ENCODE assay signal across 9 mouse cellular contexts in the genomic region with DNA sequence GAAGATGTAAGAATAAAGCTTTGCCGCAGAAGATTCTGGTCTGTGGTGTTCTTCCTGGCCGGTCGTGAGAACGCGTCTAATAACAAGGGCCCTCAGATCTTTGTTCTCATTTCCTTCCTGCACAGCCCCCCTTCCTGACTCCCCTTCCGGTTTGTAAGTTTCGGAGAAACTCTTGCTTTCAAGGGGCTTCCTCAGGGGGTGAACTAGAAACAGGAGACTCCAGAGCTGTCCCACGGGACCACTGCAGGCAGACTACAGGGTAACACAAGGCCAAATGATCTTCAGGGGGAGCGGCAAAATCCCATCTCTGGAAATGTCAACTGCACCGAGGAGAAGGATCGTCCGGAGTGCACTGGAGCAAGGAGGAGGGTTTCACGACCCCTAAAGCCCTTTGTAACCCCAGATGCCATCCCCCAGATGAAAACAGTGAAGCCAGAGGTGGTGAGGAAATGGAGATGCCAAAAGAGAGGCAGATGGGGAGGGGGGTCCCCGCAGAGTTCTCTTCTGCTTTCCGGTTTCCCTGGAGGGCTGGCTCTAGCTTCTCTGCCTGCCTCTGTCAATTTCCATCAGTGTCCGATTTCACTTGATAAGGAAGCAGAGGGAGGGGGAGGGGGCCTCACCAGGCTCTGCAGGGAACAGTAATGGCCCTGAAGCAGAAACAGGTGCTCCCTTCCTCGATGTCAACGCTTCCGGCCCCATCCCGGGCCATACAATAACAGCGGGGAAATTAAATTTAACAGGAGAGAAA. TPM values are rescaled to one million over a fixed set of nuclear protein-coding genes. Genes with fewer than 3 reads are reported as not detected.
A peak's percentile ranks its signal among the peaks of the same experiment; 100 is the strongest.
DNase-seq lines count a peak whose midpoint lies in the region; ATAC-seq and TF ChIP-seq lines count a peak whose summit lies in the region.
"Had no signal": no experiment of that assay in that cellular context is flagged by ENCODE, and none has a peak within 500 bp of the region (broad histone marks: within the 10 kb centered on the region; RNA-seq: fewer than 3 reads in every experiment).

No protein-coding gene starts in this region.

- H3K36me3 ChIP-seq in heart, embryonic 15.5 days, result no peaks in the 10 kb centered on the region
- H3K36me3 ChIP-seq in stomach, postnatal 0 days (ENCODE audit: control insufficient read depth, insufficient read depth, low read length), result no peaks in the 10 kb centered on the region

- no peak for ATAC-seq in heart, embryonic 15.5 days (replicated peaks; ENCODE audit: insufficient number of reproducible peaks, insufficient read depth, low FRiP score, low read depth)
- 0 out of 2 replicates have a peak, but pooled peaks have one; percentile 38 for ATAC-seq in megakaryocyte progenitor cell, adult 5-6 weeks (replicated peaks; ENCODE audit: poor library complexity)
- ATAC-seq in stomach, postnatal 0 days (ENCODE audit: low FRiP score, low TSS enrichment), result peak; percentile 35; the same call in 1 of the 2 replicates

- peak overlapping the region; percentile 29 for H3K4me3 ChIP-seq in heart, embryonic 15.5 days
- no peak overlapping the region for H3K4me3 ChIP-seq in stomach, postnatal 0 days (ENCODE audit: low read depth, low read length)

- whole genome bisulfite sequencing in heart, embryonic 15.5 days, result 61% methylated on average over 21 of the region's 21 CpGs
- 61% methylated on average over 21 of the region's 21 CpGs for WGBS in stomach, postnatal 0 days

- H3K9me3 ChIP-seq in heart, embryonic 15.5 days (replicated peaks), result no peaks in the 10 kb centered on the region
- H3K9me3 ChIP-seq in stomach, postnatal 0 days (ENCODE audit: control insufficient read depth, low read length), result no peaks in the 10 kb centered on the region

- no peak overlapping the region for H3K9ac ChIP-seq in heart, embryonic 15.5 days
- no peak overlapping the region for H3K9ac ChIP-seq in stomach, postnatal 0 days (ENCODE audit: low read length)

- peak; percentile 67 to 70 for DNase-seq in cerebellum, postnatal 10 days
- DNase-seq in cerebellum, adult 11-12 months, result no peak
- DNase-seq in embryo, embryonic 11 days, result peak; percentile 68
- DNase-seq in kidney, postnatal 10 days, result peak; percentile 76
- DNase-seq in stomach, postnatal 0 days (ENCODE audit: low spot score), result peak; percentile 15
- no peak for DNase-seq in layer of hippocampus, postnatal 14 days (ENCODE audit: low spot score in 2 of 2)

- TF ChIP-seq CTCF in stomach, postnatal 0 days (IDR thresholded peaks at IDR 0.05; ENCODE audit: low read depth), result no peak

- H3K27ac ChIP-seq in heart, embryonic 15.5 days, result peak overlapping the region; percentile 78
- H3K27ac ChIP-seq in stomach, postnatal 0 days (replicated peaks), result peak overlapping the region; percentile 74; the same call in 1 of the 2 replicates

- H3K4me2 ChIP-seq in heart, embryonic 15.5 days, result peak overlapping the region; percentile 18
- H3K4me2 ChIP-seq in stomach, postnatal 0 days (replicated peaks; ENCODE audit: low read depth), result peak overlapping the region; percentile 20; the same call in 1 of the 2 replicates

- no peaks in the 10 kb centered on the region for H3K4me1 ChIP-seq in heart, embryonic 15.5 days (replicated peaks)
- no peaks in the 10 kb centered on the region for H3K4me1 ChIP-seq in stomach, postnatal 0 days (replicated peaks; ENCODE audit: control insufficient read depth, insufficient read depth)

- no peak for TF ChIP-seq EP300 in stomach, postnatal 0 days (optimal IDR thresholded peaks at IDR 0.05)

- H3K27me3 ChIP-seq in heart, embryonic 15.5 days, result no peaks in the 10 kb centered on the region
- no peaks in the 10 kb centered on the region for H3K27me3 ChIP-seq in stomach, postnatal 0 days (ENCODE audit: control insufficient read depth, insufficient read depth, low read length)
- H3K27me3 ChIP-seq: CH12.LX had no signal

RNA-seq across cellular contexts. Expression of gene Bex6, which starts 20.8 kb away (rescaled TPM):
- polyA plus RNA-seq in heart, embryonic 15.5 days (2015; fragmentation: Nextera tagmentation; extraction: Ambion mirVana), result 0.42 TPM in 1 of 2 replicates, not detected in the other
- total RNA-seq in megakaryocyte progenitor cell, adult 5-6 weeks (2015), result 103 and 110 TPM in 2 replicates
- total RNA-seq in megakaryocyte progenitor cell, adult 5-6 weeks (2017), result 81.8 and 101 TPM in 2 replicates
- polyA plus RNA-seq in stomach, postnatal 0 days (2015; fragmentation: Nextera tagmentation; extraction: Ambion mirVana), result not detected in 2 replicates
- total RNA-seq in layer of hippocampus, postnatal 14 days (2021), result not detected
- total RNA-seq: CH12.LX had no signal

RNA-seq across cellular contexts. Expression of gene Nrros, which starts 35.0 kb away (rescaled TPM):
- polyA plus RNA-seq in heart, embryonic 15.5 days (2015; fragmentation: Nextera tagmentation; extraction: Ambion mirVana), result 7.6 and 18.4 TPM in 2 replicates
- 180 and 190 TPM in 2 replicates for total RNA-seq in megakaryocyte progenitor cell, adult 5-6 weeks (2015)
- 116 and 133 TPM in 2 replicates for total RNA-seq in megakaryocyte progenitor cell, adult 5-6 weeks (2017)
- polyA plus RNA-seq in stomach, postnatal 0 days (2015; fragmentation: Nextera tagmentation; extraction: Ambion mirVana), result 8.2 TPM in 2 replicates
- 10 to 100 TPM; 10.6 to 11.7 TPM for total RNA-seq in layer of hippocampus, postnatal 14 days (2021)

RNA-seq across cellular contexts. Expression of gene Fbxo45, which starts 46.5 kb away (rescaled TPM):
- 8.7 and 11.0 TPM in 2 replicates for polyA plus RNA-seq in heart, embryonic 15.5 days (2015; fragmentation: Nextera tagmentation; extraction: Ambion mirVana)
- total RNA-seq in megakaryocyte progenitor cell, adult 5-6 weeks (2015), result 16.3 and 16.5 TPM in 2 replicates
- 19.7 and 22.8 TPM in 2 replicates for total RNA-seq in megakaryocyte progenitor cell, adult 5-6 weeks (2017)
- 11.7 and 11.8 TPM in 2 replicates for polyA plus RNA-seq in stomach, postnatal 0 days (2015; fragmentation: Nextera tagmentation; extraction: Ambion mirVana)
- total RNA-seq in layer of hippocampus, postnatal 14 days (2021), result 10 to 100 TPM; 42.8 to 43.1 TPM

RNA-seq across cellular contexts. Expression of gene Wdr53, which starts 46.6 kb away (rescaled TPM):
- polyA plus RNA-seq in heart, embryonic 15.5 days (2015; fragmentation: Nextera tagmentation; extraction: Ambion mirVana), result 9.5 and 10.6 TPM in 2 replicates
- total RNA-seq in megakaryocyte progenitor cell, adult 5-6 weeks (2015), result 9.5 and 9.9 TPM in 2 replicates
- 19.6 and 21.6 TPM in 2 replicates for total RNA-seq in megakaryocyte progenitor cell, adult 5-6 weeks (2017)
- 17.7 and 22.3 TPM in 2 replicates for polyA plus RNA-seq in stomach, postnatal 0 days (2015; fragmentation: Nextera tagmentation; extraction: Ambion mirVana)
- total RNA-seq in layer of hippocampus, postnatal 14 days (2021), result 10 to 100 TPM; 10.7 to 12.8 TPM

Comparison
In these comparisons a context has a peak if more than half of its experiments do, and no peak if none do; other contexts are left out.
1. DNase-seq: peak in cerebellum, postnatal 10 days (2 of 2), embryo, embryonic 11 days (single experiment), kidney, postnatal 10 days (single experiment) and stomach, postnatal 0 days (single experiment); none in cerebellum, adult 11-12 months (single experiment) and layer of hippocampus, postnatal 14 days (0 of 2).
2. RNA of gene Bex6, which starts 20.8 kb away (total RNA-seq): 81.8 to 110 TPM in megakaryocyte progenitor cell, adult 5-6 weeks; not detected in layer of hippocampus, postnatal 14 days; every median in the first group is over 10 times any median in the second.
3. RNA of gene Nrros, which starts 35.0 kb away (total RNA-seq): 116 to 190 TPM in megakaryocyte progenitor cell, adult 5-6 weeks; 10.6 to 11.7 TPM in layer of hippocampus, postnatal 14 days; every median in the first group is over 4 times any median in the second.